Mouse (Mus musculus): ENCODE data around the gene Cep164. TPM values are rescaled to one million over a fixed set of nuclear protein-coding genes. Genes with fewer than 3 reads are reported as not detected.

The Cep164 gene
- polyA plus RNA-seq, 1 experiment from 2014 or later: 17.5 TPM

- Histone ChIP-seq H3K4me3 (ENCODE audit: low read depth, low read length) (no peak overlapping the region), H3K9ac (ENCODE audit: low read length) (no peak overlapping the region), H3K9me3 (ENCODE audit: control insufficient read depth, low read length) (no peaks in the 10 kb centered on the region), H3K36me3 (ENCODE audit: control insufficient read depth, insufficient read depth, low read length) (no peaks in the 10 kb centered on the region), H3K27ac (ENCODE audit: low read depth, low read length) (no peak overlapping the region), H3K27me3 (ENCODE audit: control insufficient read depth, insufficient read depth, low read length) (no peaks in the 10 kb centered on the region), H3K4me2 (ENCODE audit: low read depth, low read length, severe bottlenecking) (no peak overlapping the region), H3K4me1 (replicated peaks; ENCODE audit: control insufficient read depth, insufficient read depth, low read length) (peaks cover 9% of the 10 kb centered on the region; the same call in 1 of the 2 replicates)
- ATAC-seq (replicated peaks; ENCODE audit: low FRiP score): no peak
- DNase-seq (ENCODE audit: low spot score): no peak
- WGBS: 87% methylated on average over 6 of the region's 6 CpGs
These were observed 13.0 kb upstream of the Cep164 start for GRCm38 (mm10) chr9:45841458-45841857.

- DNase-seq (ENCODE audit: low spot score) (no peak), ATAC-seq (replicated peaks; ENCODE audit: low FRiP score) (no peak)
- 75% methylated on average over 5 of the region's 5 CpGs for WGBS
- Histone ChIP-seq H3K27me3 (ENCODE audit: control insufficient read depth, insufficient read depth, low read length) (no peaks in the 10 kb centered on the region), H3K27ac (ENCODE audit: low read depth, low read length) (no peak overlapping the region), H3K36me3 (ENCODE audit: control insufficient read depth, insufficient read depth, low read length) (no peaks in the 10 kb centered on the region), H3K4me1 (replicated peaks; ENCODE audit: control insufficient read depth, insufficient read depth, low read length) (peaks cover 9% of the 10 kb centered on the region; the same call in 1 of the 2 replicates), H3K4me2 (ENCODE audit: low read depth, low read length, severe bottlenecking) (no peak overlapping the region; the same call in 1 of the 2 replicates), H3K4me3 (ENCODE audit: low read depth, low read length) (no peak overlapping the region), H3K9ac (ENCODE audit: low read length) (no peak overlapping the region), H3K9me3 (ENCODE audit: control insufficient read depth, low read length) (no peaks in the 10 kb centered on the region)
These were observed 11.8 kb upstream of the Cep164 start for GRCm38 (mm10) chr9:45840331-45840730.

- Histone ChIP-seq H3K4me2 (ENCODE audit: low read depth, low read length, severe bottlenecking) (peak overlapping the region; percentile 93; the same call in 1 of the 2 replicates), H3K9ac (ENCODE audit: low read length) (peak overlapping the region; percentile 16; the same call in 1 of the 2 replicates), H3K27me3 (ENCODE audit: control insufficient read depth, insufficient read depth, low read length) (no peaks in the 10 kb centered on the region), H3K9me3 (ENCODE audit: control insufficient read depth, low read length) (no peaks in the 10 kb centered on the region), H3K27ac (ENCODE audit: low read depth, low read length) (no peak overlapping the region), H3K36me3 (ENCODE audit: control insufficient read depth, insufficient read depth, low read length) (no peaks in the 10 kb centered on the region), H3K4me1 (replicated peaks; ENCODE audit: control insufficient read depth, insufficient read depth, low read length) (peaks cover 9% of the 10 kb centered on the region; the same call in 1 of the 2 replicates), H3K4me3 (ENCODE audit: low read depth, low read length) (peak overlapping the region; percentile 81; the same call in 1 of the 2 replicates)
- ATAC-seq (replicated peaks; ENCODE audit: low FRiP score): no peak
- DNase-seq (ENCODE audit: low spot score): no peak
- 80% methylated on average over 7 of the region's 7 CpGs for WGBS
These were observed 11.4 kb upstream of the Cep164 start for GRCm38 (mm10) chr9:45839982-45840300.

GRCm38 (mm10) chr9:45839139-45839981 is 10.9 kb upstream of the Cep164 start:
- Histone ChIP-seq H3K27ac (ENCODE audit: low read depth, low read length) (no peak overlapping the region), H3K4me1 (replicated peaks; ENCODE audit: control insufficient read depth, insufficient read depth, low read length) (peaks cover 9% of the 10 kb centered on the region; the same call in 1 of the 2 replicates), H3K4me3 (ENCODE audit: low read depth, low read length) (peak overlapping the region; percentile 81), H3K9me3 (ENCODE audit: control insufficient read depth, low read length) (no peaks in the 10 kb centered on the region), H3K9ac (ENCODE audit: low read length) (peak overlapping the region; percentile 82), H3K27me3 (ENCODE audit: control insufficient read depth, insufficient read depth, low read length) (no peaks in the 10 kb centered on the region), H3K36me3 (ENCODE audit: control insufficient read depth, insufficient read depth, low read length) (no peaks in the 10 kb centered on the region), H3K4me2 (ENCODE audit: low read depth, low read length, severe bottlenecking) (peak overlapping the region; percentile 93)
- 13% methylated on average over 17 of the region's 17 CpGs for WGBS
- DNase-seq (ENCODE audit: low spot score): no peak
- peak; percentile 25; the same call in 1 of the 2 replicates for ATAC-seq (replicated peaks; ENCODE audit: low FRiP score)

GRCm38 (mm10) chr9:45838434-45839138 is 10.1 kb upstream of the Cep164 start, which contains the start of gene Bace1:
Bace1 (plus strand) TSS chr9:45838580.
- no peaks in the 10 kb centered on the region for H3K27me3 ChIP-seq (ENCODE audit: control insufficient read depth, insufficient read depth, low read length)
- H3K9ac ChIP-seq (ENCODE audit: low read length): peak within 1 kb of the TSS; percentile 82
- H3K4me2 ChIP-seq (ENCODE audit: low read depth, low read length, severe bottlenecking): peak within 1 kb of the TSS; percentile 93
- WGBS: under 1% methylated on average over 40 of the region's 40 CpGs
- H3K4me3 ChIP-seq (ENCODE audit: low read depth, low read length): peak within 1 kb of the TSS; percentile 81
- H3K9me3 ChIP-seq (ENCODE audit: control insufficient read depth, low read length): no peaks in the 10 kb centered on the region
- no peak within 1 kb of the TSS for H3K27ac ChIP-seq (ENCODE audit: low read depth, low read length)
- H3K36me3 ChIP-seq (ENCODE audit: control insufficient read depth, insufficient read depth, low read length): no peaks in the 10 kb centered on the region
- H3K4me1 ChIP-seq (replicated peaks; ENCODE audit: control insufficient read depth, insufficient read depth, low read length): peaks cover 9% of the 10 kb centered on the region; the same call in 1 of the 2 replicates
- ATAC-seq (replicated peaks; ENCODE audit: low FRiP score) (peak; percentile 84), DNase-seq (ENCODE audit: low spot score) (peak; percentile 82)

GRCm38 (mm10) chr9:45838069-45838433 is 9.6 kb upstream of the Cep164 start:
- H3K27ac ChIP-seq (ENCODE audit: low read depth, low read length): no peak overlapping the region
- no peak overlapping the region; the same call in 1 of the 2 replicates for H3K9ac ChIP-seq (ENCODE audit: low read length)
- 24% methylated on average over 4 of the region's 4 CpGs for WGBS
- H3K4me3 ChIP-seq (ENCODE audit: low read depth, low read length): peak overlapping the region; percentile 81
- no peaks in the 10 kb centered on the region for H3K27me3 ChIP-seq (ENCODE audit: control insufficient read depth, insufficient read depth, low read length)
- no peaks in the 10 kb centered on the region for H3K36me3 ChIP-seq (ENCODE audit: control insufficient read depth, insufficient read depth, low read length)
- H3K4me2 ChIP-seq (ENCODE audit: low read depth, low read length, severe bottlenecking): peak overlapping the region; percentile 93; the same call in 1 of the 2 replicates
- no peaks in the 10 kb centered on the region for H3K9me3 ChIP-seq (ENCODE audit: control insufficient read depth, low read length)
- ATAC-seq (replicated peaks; ENCODE audit: low FRiP score) (no peak; the same call in 1 of the 2 replicates), DNase-seq (ENCODE audit: low spot score) (no peak)
- peaks cover 9% of the 10 kb centered on the region; the same call in 1 of the 2 replicates for H3K4me1 ChIP-seq (replicated peaks; ENCODE audit: control insufficient read depth, insufficient read depth, low read length)

GRCm38 (mm10) chr9:45833461-45833860 is 5.0 kb upstream of the Cep164 start:
- no peaks in the 10 kb centered on the region for H3K27me3 ChIP-seq (ENCODE audit: control insufficient read depth, insufficient read depth, low read length)
- H3K27ac ChIP-seq (ENCODE audit: low read depth, low read length): no peak overlapping the region
- H3K4me1 ChIP-seq (replicated peaks; ENCODE audit: control insufficient read depth, insufficient read depth, low read length): no peaks in the 10 kb centered on the region
- ATAC-seq (replicated peaks; ENCODE audit: low FRiP score) (no peak), DNase-seq (ENCODE audit: low spot score) (no peak)
- H3K9ac ChIP-seq (ENCODE audit: low read length): no peak overlapping the region
- no peaks in the 10 kb centered on the region for H3K36me3 ChIP-seq (ENCODE audit: control insufficient read depth, insufficient read depth, low read length)
- no peak overlapping the region for H3K4me2 ChIP-seq (ENCODE audit: low read depth, low read length, severe bottlenecking)
- H3K9me3 ChIP-seq (ENCODE audit: control insufficient read depth, low read length): no peaks in the 10 kb centered on the region
- no peak overlapping the region for H3K4me3 ChIP-seq (ENCODE audit: low read depth, low read length)
- 86% methylated on average over 2 of the region's 2 CpGs for WGBS

- Histone ChIP-seq H3K4me2 (ENCODE audit: low read depth, low read length, severe bottlenecking) (no peak overlapping the region), H3K9me3 (ENCODE audit: control insufficient read depth, low read length) (no peaks in the 10 kb centered on the region), H3K4me1 (replicated peaks; ENCODE audit: control insufficient read depth, insufficient read depth, low read length) (no peaks in the 10 kb centered on the region), H3K36me3 (ENCODE audit: control insufficient read depth, insufficient read depth, low read length) (no peaks in the 10 kb centered on the region), H3K27ac (ENCODE audit: low read depth, low read length) (no peak overlapping the region), H3K9ac (ENCODE audit: low read length) (no peak overlapping the region), H3K4me3 (ENCODE audit: low read depth, low read length) (no peak overlapping the region), H3K27me3 (ENCODE audit: control insufficient read depth, insufficient read depth, low read length) (no peaks in the 10 kb centered on the region)
- no peak for ATAC-seq (replicated peaks; ENCODE audit: low FRiP score)
- DNase-seq (ENCODE audit: low spot score): no peak
- WGBS: 88% methylated on average over 2 of the region's 2 CpGs
These were observed 4.4 kb upstream of the Cep164 start for GRCm38 (mm10) chr9:45832898-45833297.
